Mouse (Mus musculus) olfactory bulb, adult 2 months (tissue): ENCODE results near the gene Spata2l. TPM values are rescaled to one million over a fixed set of nuclear protein-coding genes. Genes with fewer than 3 reads are reported as not detected.

Experiments used
- H3K27ac ChIP-seq: fragments of 200-500 bp; 2 replicates; pipeline ENCODE4 v1.5.1; 2012; ENCODE audit warnings: low read depth, low read length; ENCODE audit not compliant: insufficient read depth
- H3K4me1 ChIP-seq: fragments of 200-500 bp; 2 replicates; pipeline ENCODE4 v1.6.1; 2012; ENCODE audit warnings: low read length; ENCODE audit not compliant: control insufficient read depth, insufficient read depth
- H3K4me3 ChIP-seq: fragments of 200-500 bp; 2 replicates; pipeline ENCODE4 v1.5.1; 2012; ENCODE audit warnings: mild to moderate bottlenecking, low read depth, low read length, moderate library complexity; ENCODE audit not compliant: insufficient read depth
- CTCF ChIP-seq: fragments of 200-500 bp; IDR thresholded peaks from 2 replicates; pipeline ENCODE4 v1.5.1; 2012; ENCODE audit warnings: low read depth, mild to moderate bottlenecking, low read length, moderate library complexity; ENCODE audit not compliant: insufficient read depth
- POLR2A ChIP-seq: fragments of 200-500 bp; IDR thresholded peaks from 2 replicates; pipeline ENCODE4 v1.6.1; 2012; ENCODE audit warnings: mild to moderate bottlenecking, low read depth, low read length, moderate library complexity; ENCODE audit not compliant: insufficient read depth
- WGBS: fragments of 180-500 bp; shearing (Covaris S2); methylation state at CpG from one replicate; pipeline ENCODE4 v1.1.7; 2018; 5-methylcytosine and 5-hydroxymethylcytosine counted together
- polyA plus RNA-seq: library from polyadenylated mRNA; stranded (reverse); fragments of >200 nt; gene quantifications from 2 replicates; pipeline ENCODE4 v1.2.4, GENCODE M21; 2012; ENCODE audit warnings: low replicate concordance; ENCODE audit not compliant: missing spikeins, insufficient read depth, insufficient read length

Gene Spata2l
- polyA plus RNA-seq, 1 experiment, result not detected

DNA sequence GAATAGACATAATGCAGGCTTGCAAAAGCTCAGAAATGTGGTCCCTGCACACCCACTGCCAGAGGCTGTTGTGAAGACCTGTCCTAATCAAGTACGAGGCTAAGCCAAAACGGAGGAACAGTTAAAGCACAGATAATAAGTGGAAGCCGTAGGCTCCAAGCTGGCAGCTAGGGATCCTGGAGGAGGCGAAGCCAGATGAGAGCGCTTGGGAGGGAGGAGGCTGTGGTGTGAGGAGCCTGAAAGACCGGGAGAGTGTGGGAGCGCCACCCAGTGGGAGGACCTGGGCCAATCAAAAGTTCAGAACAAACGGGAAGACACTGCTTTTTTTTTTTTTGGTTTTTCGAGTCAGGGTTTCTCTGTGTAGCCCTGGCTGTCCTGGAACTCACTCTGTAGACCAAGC is 45.4 kb downstream of the Spata2l start:
- no peak overlapping the region for H3K4me3 ChIP-seq
- no peak for TF ChIP-seq POLR2A
- peak; percentile 52; the same call in 1 of the 2 replicates for TF ChIP-seq CTCF
- H3K27ac ChIP-seq, result peak overlapping the region; percentile 77; the same call in 1 of the 2 replicates
- 1% methylated on average over 9 of the region's 9 CpGs for WGBS
- peaks cover 31% of the 10 kb centered on the region for H3K4me1 ChIP-seq

DNA sequence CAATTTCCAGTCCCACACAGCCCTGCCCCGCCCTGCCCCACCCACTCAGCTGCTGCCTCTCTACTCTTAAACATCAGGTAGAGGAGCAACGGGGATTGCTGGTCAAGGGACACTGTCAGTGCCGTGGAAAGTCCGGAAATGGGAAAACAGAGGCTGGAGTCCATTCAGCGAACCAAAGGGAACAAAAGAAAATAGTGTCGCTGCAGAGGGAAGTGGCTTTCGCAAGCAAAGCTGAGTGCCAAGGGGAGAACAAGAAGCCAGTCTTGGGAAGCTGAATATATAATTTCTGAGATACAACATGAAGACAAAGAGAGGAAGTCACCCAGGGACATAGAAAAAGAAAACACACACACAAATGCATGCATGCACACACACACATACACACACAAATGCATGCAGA is 47.2 kb downstream of the Spata2l start:
- WGBS, result 43% methylated on average over 7 of the region's 7 CpGs
- peaks cover 31% of the 10 kb centered on the region for H3K4me1 ChIP-seq
- no peak overlapping the region for H3K27ac ChIP-seq
- no peak for TF ChIP-seq CTCF
- no peak for TF ChIP-seq POLR2A
- no peak overlapping the region for H3K4me3 ChIP-seq

GRCm38 (mm10) chr8:123188006-123188405 is 48.0 kb downstream of the Spata2l start:
- WGBS, result 58% methylated on average over 2 of the region's 2 CpGs
- TF ChIP-seq CTCF (no peak), POLR2A (no peak)
- peaks cover 28% of the 10 kb centered on the region for H3K4me1 ChIP-seq
- H3K4me3 ChIP-seq, result no peak overlapping the region
- no peak overlapping the region for H3K27ac ChIP-seq

DNA sequence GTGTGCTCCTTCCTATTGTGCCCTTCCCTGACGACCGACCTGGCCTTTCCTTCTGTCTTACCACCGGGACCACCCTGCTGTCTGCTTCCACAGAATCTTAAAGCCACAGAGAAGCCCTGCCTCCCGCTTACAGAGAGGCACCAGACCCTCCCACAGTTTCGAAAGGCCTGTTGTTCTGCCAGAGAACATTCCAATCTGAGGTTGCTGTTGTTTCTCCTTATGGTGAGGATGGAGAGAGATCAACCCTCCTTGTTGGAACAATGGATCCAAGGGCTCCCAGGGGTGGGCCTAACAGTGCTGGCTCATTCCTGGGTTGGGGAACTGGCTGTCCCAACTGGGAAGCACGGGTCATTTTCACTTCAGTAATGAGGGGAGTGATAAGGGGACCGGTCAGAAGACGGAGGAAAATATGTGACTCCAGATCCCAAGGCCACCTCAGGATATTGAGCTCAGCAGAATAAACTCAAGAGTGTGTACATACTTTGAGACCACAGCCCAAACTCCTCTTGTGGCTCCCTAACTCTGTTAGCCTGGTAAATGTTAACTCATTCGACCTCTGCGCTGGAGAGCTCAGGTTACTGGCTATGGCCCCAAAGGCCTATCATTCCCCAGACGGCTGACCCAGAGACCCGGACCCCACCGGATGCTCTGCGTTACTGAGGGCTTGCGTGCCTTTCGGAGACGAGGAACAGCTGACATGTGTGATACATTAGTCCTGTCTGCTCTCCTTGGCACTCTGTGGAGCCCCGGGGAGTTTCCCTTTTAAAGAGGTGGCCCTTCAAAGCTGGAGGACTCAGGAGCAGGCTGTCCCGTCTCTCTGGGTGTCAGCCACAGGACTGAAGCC is 50.2 kb downstream of the Spata2l start, which contains the start of gene Dpep1:
Gene Dpep1 (plus strand): TSS at position 677 of the 844 bp plus-strand sequence.
- WGBS, result 69% methylated on average over 19 of the region's 19 CpGs
- Histone ChIP-seq H3K27ac (no peak within 1 kb of the TSS), H3K4me3 (no peak within 1 kb of the TSS), H3K4me1 (peaks cover 18% of the 10 kb centered on the region)
- TF ChIP-seq CTCF (no peak), POLR2A (no peak)

- no peak for TF ChIP-seq CTCF
- no peak for TF ChIP-seq POLR2A
- WGBS, result 88% methylated on average over 3 of the region's 3 CpGs
Measured at GRCm38 (mm10) chr8:123181391-123181790, 54.6 kb downstream of the Spata2l start.

More at GRCm38 (mm10) chr8:123181391-123181790, 54.6 kb downstream of the Spata2l start:
- no peaks in the 10 kb centered on the region for H3K4me1 ChIP-seq
- H3K4me3 ChIP-seq, result no peak overlapping the region
- H3K27ac ChIP-seq, result no peak overlapping the region

Other genes with a start within 250 kb of the Spata2l start
- 219 and 228 TPM in 2 replicates for gene Ankrd11, start 194.0 kb downstream of the Spata2l start, polyA plus RNA-seq
- gene Spg7, start 173.3 kb downstream of the Spata2l start, polyA plus RNA-seq, result 361 TPM in 1 of 2 replicates, not detected in the other
- gene Rpl13, start 133.9 kb downstream of the Spata2l start, polyA plus RNA-seq, result 1,464 TPM in 1 of 2 replicates, not detected in the other
- not detected in 2 replicates for gene Cpne7, start 118.9 kb downstream of the Spata2l start, polyA plus RNA-seq
- not detected in 2 replicates for gene Sult5a1, start 77.9 kb downstream of the Spata2l start, polyA plus RNA-seq
- gene Dpep1, start 50.0 kb downstream of the Spata2l start, polyA plus RNA-seq, result not detected in 2 replicates
- not detected in 2 replicates for gene Chmp1a, start 23.5 kb downstream of the Spata2l start, polyA plus RNA-seq
- not detected in 2 replicates for gene Spata33, start 23.4 kb downstream of the Spata2l start, polyA plus RNA-seq
- gene Cdk10, start 11.4 kb downstream of the Spata2l start, polyA plus RNA-seq, result not detected in 2 replicates
- gene Zfp276, start 18.0 kb upstream of the Spata2l start, polyA plus RNA-seq, result not detected in 2 replicates
- not detected in 2 replicates for gene Vps9d1, start 18.1 kb upstream of the Spata2l start, polyA plus RNA-seq
- not detected in 2 replicates for gene Fanca, start 82.3 kb upstream of the Spata2l start, polyA plus RNA-seq
- gene Spire2, start 96.5 kb upstream of the Spata2l start, polyA plus RNA-seq, result not detected in 2 replicates
- 373 and 551 TPM in 2 replicates for gene Tcf25, start 137.5 kb upstream of the Spata2l start, polyA plus RNA-seq
- not detected in 2 replicates for gene Mc1r, start 170.9 kb upstream of the Spata2l start, polyA plus RNA-seq
- gene Tubb3, start 175.2 kb upstream of the Spata2l start, polyA plus RNA-seq, result not detected in 2 replicates
- not detected in 2 replicates for gene Def8, start 187.3 kb upstream of the Spata2l start, polyA plus RNA-seq
- not detected in 2 replicates for gene Afg3l1, start 241.7 kb upstream of the Spata2l start, polyA plus RNA-seq